Mouse (Mus musculus): Measurements from ENCODE around the gene C2cd4c. TPM values are rescaled to one million over a fixed set of nuclear protein-coding genes. Genes with fewer than 3 reads are reported as not detected.

The C2cd4c gene
- total and polyA plus RNA-seq, 3 experiments: 0.01 TPM; not detected in 2

DNA sequence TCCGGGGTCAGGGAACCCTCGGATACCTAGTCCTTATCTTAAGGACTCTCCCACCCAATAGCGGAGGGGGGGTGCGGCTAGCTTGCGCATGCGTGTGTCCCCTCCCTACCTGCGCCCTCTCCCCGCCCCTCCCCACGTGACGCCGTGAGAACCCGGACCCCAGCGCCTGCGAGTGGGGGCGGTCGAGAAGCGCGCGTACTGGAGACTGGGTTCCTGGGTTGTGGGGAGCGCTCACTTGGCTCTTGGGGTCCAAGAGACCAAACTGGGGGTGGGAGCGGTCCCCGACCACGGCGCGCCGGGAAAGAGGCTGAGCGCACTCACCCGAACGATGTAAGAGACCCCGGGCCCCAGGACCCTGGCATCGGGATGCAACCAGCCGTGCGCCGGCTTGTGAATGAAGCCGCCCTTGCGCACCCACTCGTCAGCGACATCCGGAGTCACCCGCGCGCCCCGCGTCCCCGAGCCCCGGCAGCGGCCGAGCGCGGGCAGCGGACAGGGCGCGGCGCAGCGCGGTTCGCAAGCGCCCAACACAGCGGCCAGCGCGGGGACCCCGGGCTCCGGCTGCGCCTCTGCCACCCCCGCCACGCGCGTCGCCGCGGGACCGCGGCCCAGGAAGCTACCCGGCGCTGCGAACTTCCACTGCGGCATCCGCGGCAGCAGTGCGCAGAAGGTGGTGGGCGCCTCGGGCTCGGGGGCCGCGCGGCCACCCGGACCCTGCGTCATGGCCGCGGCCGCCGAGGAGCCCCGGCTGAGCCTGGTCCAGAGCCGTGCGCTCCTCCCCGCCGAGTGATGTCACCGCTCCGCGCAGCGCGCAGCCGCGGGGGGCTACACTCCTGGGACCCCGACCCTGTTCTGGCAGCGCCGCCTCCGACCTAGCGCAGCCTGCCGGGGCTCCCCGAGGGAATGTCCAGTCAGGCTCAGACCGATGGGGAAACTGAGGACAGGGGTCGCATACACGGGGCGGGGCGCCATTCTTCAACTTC lies 23.6 kb upstream of the C2cd4c start, which contains the start of gene Shc2:
TSS of gene Shc2 (minus strand) at position 791 of the 983 bp plus-strand sequence.
- no peak for DNase-seq (ENCODE audit: low read depth, low spot score)
- Histone ChIP-seq H3K79me2 (ENCODE audit: control insufficient read depth, insufficient read depth, low read length, poor library complexity) (no peaks in the 10 kb centered on the region), H3K36me3 (ENCODE audit: control insufficient read depth in 1 of 2, insufficient read depth in 2 of 2, low read length in 2 of 2) (no peaks in the 10 kb centered on the region), H3K4me3 (ENCODE audit: control insufficient read depth in 1 of 2, insufficient read depth in 1 of 2, low read depth in 2 of 2, low read length in 2 of 2) (no peak within 1 kb of the TSS), H3K27me3 (ENCODE audit: control insufficient read depth in 1 of 2, insufficient read depth in 2 of 2, low read length in 2 of 2) (no peaks in the 10 kb centered on the region; a peak in 1 of 4 replicates), H3K9me3 (replicated peaks; ENCODE audit: insufficient read depth, low read length) (no peaks in the 10 kb centered on the region), H3K4me1 (ENCODE audit: control insufficient read depth in 1 of 2, insufficient read depth in 2 of 2, low read length in 2 of 2) (no peaks in the 10 kb centered on the region), H3K9ac (ENCODE audit: control insufficient read depth, low read depth, low read length, poor library complexity, severe bottlenecking) (no peak within 1 kb of the TSS), H3K27ac (ENCODE audit: control insufficient read depth, low read depth, low read length) (no peak within 1 kb of the TSS)
- TF ChIP-seq MXI1 (IDR thresholded peaks at IDR 0.05; ENCODE audit: low read depth, low read length): no peak
- TF ChIP-seq UBTF (IDR thresholded peaks at IDR 0.05; ENCODE audit: borderline replicate concordance, insufficient read depth, low read depth, low read length): no peak
- no peak for TF ChIP-seq ZMIZ1 (IDR thresholded peaks at IDR 0.05; ENCODE audit: low read depth, low read length)
- TF ChIP-seq CHD1 (IDR thresholded peaks at IDR 0.05; ENCODE audit: low read depth, low read length): no peak
- TF ChIP-seq MAX (IDR thresholded peaks at IDR 0.05; ENCODE audit: low read length): no peak
- TF ChIP-seq CTCF (IDR thresholded peaks at IDR 0.05 in 2 of 3, conservative IDR thresholded peaks at IDR 0.05 in 1 of 3; ENCODE audit: control insufficient read depth in 1 of 3, insufficient read depth in 1 of 3, low read depth in 2 of 3, low read length in 3 of 3, poor library complexity in 1 of 3, severe bottlenecking in 1 of 3): no peak
- no peak for TF ChIP-seq MAZ (IDR thresholded peaks at IDR 0.05; ENCODE audit: low read depth, low read length)

DNA sequence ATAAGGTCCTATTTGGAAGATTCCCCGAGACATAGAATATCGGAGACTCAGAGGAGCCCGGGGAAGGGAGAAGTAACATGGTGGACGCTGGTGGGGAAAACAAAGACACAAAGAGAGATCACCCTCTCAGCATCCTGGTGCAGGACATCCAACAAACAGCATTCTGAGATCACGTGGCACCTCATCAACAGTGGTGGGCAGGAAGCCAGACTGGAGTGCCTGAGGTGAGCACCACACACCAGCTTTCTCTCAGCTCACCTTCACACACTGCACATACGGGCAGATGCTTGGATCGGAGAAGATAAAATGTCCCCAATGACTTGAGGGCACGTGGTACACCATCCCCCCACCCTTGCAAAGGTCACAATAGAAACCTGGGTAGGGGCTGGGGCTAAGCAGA lies 22.5 kb upstream of the C2cd4c start:
- no peak overlapping the region for H3K27ac ChIP-seq (ENCODE audit: control insufficient read depth, low read depth, low read length)
- no peak for TF ChIP-seq POLR2A (IDR thresholded peaks at IDR 0.05; ENCODE audit: control insufficient read depth in 1 of 2, insufficient read depth in 1 of 2, low read depth in 1 of 2, low read length in 2 of 2, poor library complexity in 1 of 2)
- TF ChIP-seq CHD1 (IDR thresholded peaks at IDR 0.05; ENCODE audit: low read depth, low read length): no peak
- no peaks in the 10 kb centered on the region; a peak in 1 of 4 replicates for H3K27me3 ChIP-seq (ENCODE audit: control insufficient read depth in 1 of 2, insufficient read depth in 2 of 2, low read length in 2 of 2)
- DNase-seq (ENCODE audit: low read depth, low spot score): no peak
- H3K9me3 ChIP-seq (replicated peaks; ENCODE audit: insufficient read depth, low read length): no peaks in the 10 kb centered on the region
- no peak overlapping the region for H3K9ac ChIP-seq (ENCODE audit: control insufficient read depth, low read depth, low read length, poor library complexity, severe bottlenecking)
- H3K4me1 ChIP-seq (ENCODE audit: control insufficient read depth in 1 of 2, insufficient read depth in 2 of 2, low read length in 2 of 2): no peaks in the 10 kb centered on the region
- no peaks in the 10 kb centered on the region for H3K36me3 ChIP-seq (ENCODE audit: control insufficient read depth in 1 of 2, insufficient read depth in 2 of 2, low read length in 2 of 2)
- H3K79me2 ChIP-seq (ENCODE audit: control insufficient read depth, insufficient read depth, low read length, poor library complexity): no peaks in the 10 kb centered on the region
- H3K4me3 ChIP-seq (ENCODE audit: control insufficient read depth in 1 of 2, insufficient read depth in 1 of 2, low read depth in 2 of 2, low read length in 2 of 2): no peak overlapping the region

GRCm38 (mm10) chr10:79633006-79633777 lies 19.4 kb upstream of the C2cd4c start:
- H3K79me2 ChIP-seq (ENCODE audit: control insufficient read depth, insufficient read depth, low read length, poor library complexity): no peaks in the 10 kb centered on the region
- no peak overlapping the region for H3K4me3 ChIP-seq (ENCODE audit: control insufficient read depth in 1 of 2, insufficient read depth in 1 of 2, low read depth in 2 of 2, low read length in 2 of 2)
- H3K9ac ChIP-seq (ENCODE audit: control insufficient read depth, low read depth, low read length, poor library complexity, severe bottlenecking): no peak overlapping the region
- H3K36me3 ChIP-seq (ENCODE audit: control insufficient read depth in 1 of 2, insufficient read depth in 2 of 2, low read length in 2 of 2): no peaks in the 10 kb centered on the region
- TF ChIP-seq CTCF (IDR thresholded peaks at IDR 0.05 in 2 of 3, conservative IDR thresholded peaks at IDR 0.05 in 1 of 3; ENCODE audit: control insufficient read depth in 1 of 3, insufficient read depth in 1 of 3, low read depth in 2 of 3, low read length in 3 of 3, poor library complexity in 1 of 3, severe bottlenecking in 1 of 3) (no peak), NRF1 (IDR thresholded peaks at IDR 0.05; ENCODE audit: insufficient read depth, low read depth, low read length, poor library complexity, severe bottlenecking) (no peak), RCOR1 (IDR thresholded peaks at IDR 0.05; ENCODE audit: low read depth, low read length) (no peak), BHLHE40 (IDR thresholded peaks at IDR 0.05; ENCODE audit: borderline replicate concordance, low read depth, low read length) (no peak), MXI1 (IDR thresholded peaks at IDR 0.05; ENCODE audit: low read depth, low read length) (no peak), USF2 (IDR thresholded peaks at IDR 0.05; ENCODE audit: borderline replicate concordance in 1 of 2, insufficient read depth in 1 of 2, low read depth in 1 of 2, low read length in 2 of 2) (no peak), HCFC1 (IDR thresholded peaks at IDR 0.05; ENCODE audit: low read depth, low read length) (no peak), MAZ (IDR thresholded peaks at IDR 0.05; ENCODE audit: low read depth, low read length) (no peak), POLR2AphosphoS5 (IDR thresholded peaks at IDR 0.05; ENCODE audit: borderline replicate concordance, low read depth, low read length) (no peak), MAX (IDR thresholded peaks at IDR 0.05; ENCODE audit: low read length) (no peak)
- no peak for DNase-seq (ENCODE audit: low read depth, low spot score)
- H3K27ac ChIP-seq (ENCODE audit: control insufficient read depth, low read depth, low read length): no peak overlapping the region
- no peaks in the 10 kb centered on the region for H3K4me1 ChIP-seq (ENCODE audit: control insufficient read depth in 1 of 2, insufficient read depth in 2 of 2, low read length in 2 of 2)
- no peaks in the 10 kb centered on the region for H3K9me3 ChIP-seq (replicated peaks; ENCODE audit: insufficient read depth, low read length)
- no peaks in the 10 kb centered on the region; a peak in 2 of 4 replicates for H3K27me3 ChIP-seq (ENCODE audit: control insufficient read depth in 1 of 2, insufficient read depth in 2 of 2, low read length in 2 of 2)
